Mouse (Mus musculus): ENCODE measurements around the gene Pnrc1.
"Not testable (repeated sequence)": the region's sequence is repeated elsewhere in the genome, so short reads cannot be mapped to it uniquely, and the experiment has no call there.

GRCm38 (mm10) chr4:33314150-33314549 lies 24.2 kb upstream of the Pnrc1 start:
- TF ChIP-seq CTCF, EP300 (IDR thresholded peaks at IDR 0.05): not testable (repeated sequence)

Data from lung, postnatal 0 days (tissue).